Mouse (Mus musculus) forebrain, embryonic 10.5 days (tissue): ENCODE results near the gene Phf3. TPM values are rescaled to one million over a fixed set of nuclear protein-coding genes. Genes with fewer than 3 reads are reported as not detected.
"Not testable (repeated sequence)": the region's sequence is repeated elsewhere in the genome, so short reads cannot be mapped to it uniquely, and the experiment has no call there.

ENCODE experiments used
- DNase-seq: peaks from one replicate; pipeline ENCODE4 v3.0.0-alpha.2; 2017; ENCODE audit warnings: low spot score; ENCODE audit errors: extremely low spot score
- H3K27ac ChIP-seq: fragments of 300-500 bp; sonication (generic); 2 replicates; pipeline ENCODE4 v1.5.1; 2016; ENCODE audit warnings: mild to moderate bottlenecking
- H3K27me3 ChIP-seq: fragments of 300-500 bp; sonication (generic); 2 replicates; pipeline ENCODE4 v1.6.1; 2016; ENCODE audit warnings: mild to moderate bottlenecking; ENCODE audit not compliant: poor library complexity, severe bottlenecking
- H3K36me3 ChIP-seq: fragments of 300-500 bp; sonication (generic); replicated peaks from 2 replicates; pipeline ENCODE4 v1.6.1; 2016; ENCODE audit warnings: mild to moderate bottlenecking, moderate library complexity
- H3K4me1 ChIP-seq: fragments of 300-500 bp; sonication (generic); 2 replicates; pipeline ENCODE4 v1.6.1; 2016
- H3K4me3 ChIP-seq: fragments of 300-500 bp; sonication (generic); 2 replicates; pipeline ENCODE4 v1.5.1; 2016; ENCODE audit warnings: mild to moderate bottlenecking, moderate library complexity
- H3K9me3 ChIP-seq: fragments of 300-500 bp; sonication (generic); 2 replicates; pipeline ENCODE4 v1.6.1; 2016; ENCODE audit warnings: mild to moderate bottlenecking, moderate library complexity
- WGBS: fragments of 180-500 bp; shearing (Covaris S2); methylation state at CpG from one replicate; pipeline ENCODE4 v1.1.7; 2016; 5-methylcytosine and 5-hydroxymethylcytosine counted together
- polyA plus RNA-seq: library from polyadenylated mRNA; unstranded; fragments of >200 nt; fragmentation: Nextera tagmentation; extraction: Ambion mirVana; gene quantifications from 2 replicates; pipeline ENCODE4 v1.2.1, GENCODE M21; 2016

Phf3 gene
- polyA plus RNA-seq = 27.6 and 31.5 TPM in 2 replicates

DNA sequence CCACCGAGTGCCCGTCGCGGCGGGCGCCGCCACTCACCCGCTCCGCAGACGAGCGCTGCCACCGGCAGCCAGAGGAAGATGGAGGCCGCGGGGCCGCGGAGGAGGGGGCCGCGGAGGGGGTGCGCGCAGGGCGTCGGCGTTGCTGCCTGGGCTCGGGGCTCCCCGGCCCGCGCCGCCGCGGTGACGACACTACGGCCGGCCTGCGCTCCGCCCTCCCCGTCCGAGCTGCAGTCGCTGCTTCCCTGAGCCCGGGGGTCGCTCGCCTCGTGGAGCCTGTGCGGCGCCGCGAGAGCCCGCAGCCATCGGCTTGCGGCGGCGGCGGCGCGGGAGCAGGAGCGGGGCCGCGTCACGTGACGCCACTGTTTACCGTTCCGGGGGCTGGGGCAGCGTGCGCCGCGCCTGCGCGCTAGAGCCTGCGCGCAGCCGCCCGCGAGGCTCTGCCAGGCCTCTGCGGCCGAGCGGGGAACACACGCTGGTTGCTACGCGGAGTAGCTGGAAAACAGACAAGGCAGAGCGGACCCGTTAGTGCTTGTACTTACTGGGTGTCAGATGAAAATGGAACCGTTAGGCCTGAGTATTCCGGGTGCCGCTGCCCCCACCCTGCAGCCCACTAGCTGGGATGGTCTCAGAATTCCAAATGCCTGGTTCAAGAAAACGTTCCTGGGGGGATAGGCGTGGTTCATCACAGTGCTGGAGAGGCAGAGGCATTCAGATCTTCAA, at the start of gene Phf3:
TSS of gene Phf3 (minus strand) at position 381 of the 720 bp plus-strand sequence.
- WGBS = under 1% methylated on average over 82 of the region's 85 CpGs
- peaks cover 17% of the 10 kb centered on the region for H3K4me1 ChIP-seq

DNA sequence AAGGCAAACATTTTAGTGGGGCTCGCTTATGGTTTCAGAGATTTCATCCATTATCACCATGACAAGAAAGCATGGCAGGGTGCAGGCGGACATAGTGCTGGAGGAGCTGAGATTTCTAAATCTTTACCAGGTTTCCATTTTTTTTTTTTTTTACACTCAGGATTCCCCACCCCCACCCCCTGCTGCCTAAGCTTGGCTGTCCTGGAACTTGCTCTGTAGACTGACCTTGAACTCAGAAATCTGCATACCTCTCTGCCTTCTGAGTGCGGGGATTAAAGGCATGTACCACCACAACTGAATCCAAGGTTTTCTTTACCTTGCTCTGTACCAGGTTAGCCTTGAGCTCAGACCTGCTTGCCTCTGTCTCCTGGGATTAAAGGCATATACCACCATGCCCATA, 48.5 kb upstream of the Phf3 start:
- Histone ChIP-seq H3K9me3 (peaks cover 27% of the 10 kb centered on the region), H3K27me3 (no peaks in the 10 kb centered on the region), H3K4me1 (no peaks in the 10 kb centered on the region), H3K27ac (no peak overlapping the region), H3K4me3 (no peak overlapping the region), H3K36me3 (no peaks in the 10 kb centered on the region)
- 92% methylated on average over 3 of the region's 3 CpGs for WGBS
- DNase-seq = no peak

More for the DNA sequence above, at the start of gene Phf3:
- Histone ChIP-seq H3K4me3 (peak within 1 kb of the TSS; percentile 68), H3K36me3 (peaks cover 10% of the 10 kb centered on the region), H3K27me3 (no peaks in the 10 kb centered on the region), H3K27ac (peak within 1 kb of the TSS; percentile 96), H3K9me3 (peaks cover 3% of the 10 kb centered on the region; the same call in 1 of the 2 replicates)
- DNase-seq = peak; percentile 80

DNA sequence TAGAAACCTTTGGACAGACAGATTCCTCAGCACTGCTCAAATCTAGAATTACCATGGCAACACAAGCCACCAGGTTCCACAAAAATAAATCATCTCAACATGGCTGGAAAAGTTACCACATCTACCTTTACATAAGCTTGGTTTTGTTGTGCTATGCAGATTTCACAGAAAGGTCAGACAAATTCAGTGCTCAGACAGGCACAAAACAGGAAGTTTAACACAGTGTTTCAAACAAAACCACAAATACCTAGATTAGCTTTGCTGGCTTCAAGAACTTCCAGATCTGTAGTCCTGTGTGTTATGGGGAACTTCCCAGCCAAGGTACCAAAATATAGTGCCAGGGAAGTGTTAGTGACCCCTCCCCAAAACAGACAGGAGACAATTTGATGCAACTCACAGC, 47.5 kb upstream of the Phf3 start:
- Histone ChIP-seq H3K4me1 (no peaks in the 10 kb centered on the region), H3K4me3 (no peak overlapping the region), H3K27me3 (no peaks in the 10 kb centered on the region), H3K9me3 (peaks cover 27% of the 10 kb centered on the region), H3K36me3 (no peaks in the 10 kb centered on the region), H3K27ac (no peak overlapping the region)
- no peak for DNase-seq

DNA sequence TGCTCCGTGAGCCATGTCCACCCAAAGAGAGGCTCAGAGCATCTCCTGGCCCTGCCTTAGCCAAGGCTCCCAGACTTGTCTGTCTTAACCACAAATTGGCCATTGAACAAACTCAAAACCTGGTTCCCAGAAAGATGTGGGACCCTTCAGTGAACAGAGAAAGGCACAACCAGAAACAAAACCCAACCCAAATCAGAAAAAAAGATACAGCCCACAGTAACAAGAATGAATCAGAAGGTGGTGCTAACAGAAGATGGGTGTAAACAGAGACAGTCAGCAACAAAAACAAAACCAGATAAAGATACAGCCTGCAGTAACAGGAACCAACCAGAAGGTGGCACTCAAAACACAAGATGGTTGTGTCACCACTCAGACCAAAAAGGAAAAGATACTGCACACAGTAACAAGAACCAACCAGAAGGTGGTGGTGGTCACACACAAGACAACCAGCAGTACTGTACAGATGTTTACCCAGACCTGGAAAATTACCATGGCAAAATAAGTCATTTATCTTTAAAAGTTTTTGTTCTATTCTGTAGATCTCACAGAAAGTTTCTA, 47.0 kb upstream of the Phf3 start:
- Histone ChIP-seq H3K4me3 (no peak overlapping the region), H3K36me3 (no peaks in the 10 kb centered on the region), H3K27ac (no peak overlapping the region), H3K4me1 (no peaks in the 10 kb centered on the region), H3K9me3 (peaks cover 27% of the 10 kb centered on the region), H3K27me3 (no peaks in the 10 kb centered on the region)
- WGBS = 94% methylated on average over 1 of the region's 1 CpGs
- no peak for DNase-seq

DNA sequence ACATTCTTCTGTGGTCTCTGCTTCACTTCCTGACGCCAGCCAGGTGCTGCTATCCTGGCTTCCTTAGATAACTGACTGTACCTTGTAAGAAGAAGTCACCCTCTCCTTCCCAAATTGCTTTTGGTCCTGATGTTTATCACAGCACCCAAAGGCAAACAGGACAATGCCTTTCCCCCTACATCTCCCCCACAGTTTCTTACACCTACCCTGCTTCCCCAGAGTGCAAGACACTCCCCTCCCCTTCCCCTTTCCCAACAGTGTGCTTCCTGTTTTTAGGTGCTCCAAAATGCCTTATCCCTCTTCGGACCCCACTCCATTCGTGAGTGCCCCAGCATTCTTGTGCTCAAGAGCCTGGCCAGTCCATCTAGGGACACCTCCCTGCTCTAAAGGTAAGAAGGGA, 36.5 kb upstream of the Phf3 start:
- whole genome bisulfite sequencing = 77% methylated on average over 3 of the region's 3 CpGs
- H3K27me3 ChIP-seq = no peaks in the 10 kb centered on the region

DNA sequence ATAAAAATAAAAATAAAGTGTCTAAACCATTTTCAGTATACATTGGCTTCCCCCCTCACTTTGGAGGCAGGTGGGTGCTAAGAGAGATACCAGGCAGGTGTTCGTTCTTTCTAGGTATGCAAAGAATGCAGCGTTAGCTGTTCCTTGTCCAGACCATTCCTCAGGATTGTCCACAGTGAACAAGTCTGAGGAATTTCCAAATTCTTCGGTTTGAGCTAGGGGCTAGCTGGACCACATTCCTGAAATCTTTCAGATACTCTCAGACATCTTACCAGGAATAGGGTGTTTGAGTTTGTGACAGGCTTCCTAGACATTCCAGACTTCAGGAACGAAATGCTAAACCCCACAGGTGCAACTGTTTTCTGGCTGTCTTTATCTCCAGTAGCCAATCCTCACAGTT, 35.1 kb upstream of the Phf3 start:
- H3K9me3 ChIP-seq = no peaks in the 10 kb centered on the region
- WGBS = 82% methylated on average over 4 of the region's 4 CpGs

More for the DNA sequence above, 36.5 kb upstream of the Phf3 start:
- H3K9me3 ChIP-seq = no peaks in the 10 kb centered on the region
- H3K4me1 ChIP-seq = no peaks in the 10 kb centered on the region
- no peaks in the 10 kb centered on the region for H3K36me3 ChIP-seq
- no peak for DNase-seq
- no peak overlapping the region for H3K27ac ChIP-seq
- H3K4me3 ChIP-seq = no peak overlapping the region

DNA sequence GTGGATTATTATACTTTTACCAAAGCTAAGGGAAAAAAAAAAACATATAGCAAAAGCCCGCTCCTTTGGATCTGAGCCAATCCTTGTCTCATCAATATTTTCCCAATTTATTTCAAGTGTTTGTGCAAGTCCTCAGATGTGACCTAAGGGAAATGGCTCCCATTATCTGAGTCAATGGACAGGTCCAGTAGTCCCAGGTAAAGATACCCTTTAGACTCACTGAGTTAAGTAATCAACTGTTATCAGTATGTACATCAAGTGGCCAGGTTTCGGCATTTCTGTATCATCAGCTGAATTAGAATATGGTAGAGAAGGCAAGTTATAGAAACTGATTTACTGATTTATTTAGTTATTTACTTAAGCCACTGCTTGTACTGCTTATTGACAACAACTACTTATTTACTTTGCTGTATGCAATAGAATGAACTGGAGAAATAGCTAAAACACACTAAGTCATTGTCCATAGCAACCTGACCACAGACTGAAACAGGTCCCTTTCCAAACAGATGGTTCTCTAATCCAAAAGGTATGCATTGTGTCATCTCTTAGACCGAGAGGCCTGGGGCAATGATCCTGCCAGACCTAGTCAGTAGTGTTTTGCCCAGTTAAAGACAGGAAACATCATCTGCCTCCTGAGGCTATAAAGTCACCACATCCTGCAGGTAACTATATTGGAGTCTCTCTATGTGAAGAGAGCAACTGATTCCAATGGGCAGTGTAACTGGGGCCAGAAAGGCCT, 29.9 kb upstream of the Phf3 start:
- no peaks in the 10 kb centered on the region for H3K4me1 ChIP-seq
- H3K27ac ChIP-seq = no peak overlapping the region
- no peak overlapping the region for H3K4me3 ChIP-seq
- no peak for DNase-seq
- 91% methylated on average over 3 of the region's 3 CpGs for WGBS
- no peaks in the 10 kb centered on the region for H3K36me3 ChIP-seq
- H3K27me3 ChIP-seq = no peaks in the 10 kb centered on the region
- no peaks in the 10 kb centered on the region for H3K9me3 ChIP-seq

More for the DNA sequence above, 35.1 kb upstream of the Phf3 start:
- Histone ChIP-seq H3K36me3 (no peaks in the 10 kb centered on the region), H3K4me3 (no peak overlapping the region), H3K27ac (no peak overlapping the region), H3K4me1 (no peaks in the 10 kb centered on the region), H3K27me3 (no peaks in the 10 kb centered on the region)
- DNase-seq = no peak

DNA sequence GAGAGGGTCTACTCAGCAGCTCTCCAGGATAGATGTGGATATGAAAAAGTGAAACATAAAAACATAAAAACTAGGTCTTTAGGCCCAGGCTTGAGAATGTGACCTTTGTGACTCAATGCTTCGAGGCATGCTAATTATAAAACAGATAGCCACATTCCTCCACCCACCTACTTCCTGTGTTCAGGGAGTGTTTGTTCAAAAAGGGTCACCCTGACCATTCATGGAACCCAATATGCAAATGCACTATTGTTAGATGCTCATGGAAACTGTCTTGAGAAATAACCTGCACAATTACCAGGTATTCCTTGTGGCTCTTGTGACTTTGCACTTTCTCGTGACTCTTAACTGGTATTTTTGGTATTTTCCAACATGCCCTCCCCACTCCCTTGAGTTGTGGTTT, 25.0 kb upstream of the Phf3 start:
- H3K27me3 ChIP-seq = no peaks in the 10 kb centered on the region
- H3K4me3 ChIP-seq = no peak overlapping the region
- H3K4me1 ChIP-seq = no peaks in the 10 kb centered on the region
- no peak for DNase-seq
- 89% methylated on average over 2 of the region's 2 CpGs for WGBS
- H3K36me3 ChIP-seq = no peaks in the 10 kb centered on the region
- no peaks in the 10 kb centered on the region for H3K9me3 ChIP-seq
- no peak overlapping the region for H3K27ac ChIP-seq

DNA sequence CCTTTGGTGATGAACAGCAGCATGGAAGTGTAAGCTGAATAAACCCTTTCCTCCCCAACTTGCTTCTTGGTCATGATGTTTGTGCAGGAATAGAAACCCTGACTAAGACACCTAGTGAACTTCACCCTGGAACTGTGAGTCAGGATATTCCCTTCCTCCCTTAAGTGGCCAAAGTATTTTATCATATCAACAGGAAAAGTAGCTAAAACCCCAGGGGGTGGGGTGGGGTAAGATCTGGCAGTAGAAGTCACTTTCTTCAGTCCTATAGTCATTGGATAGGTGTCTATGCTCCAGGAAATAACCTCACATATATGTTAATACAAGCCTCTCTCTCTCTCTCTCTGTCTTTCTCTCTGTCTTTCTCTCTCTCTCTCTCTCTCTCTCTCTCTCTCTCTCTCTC, 21.6 kb upstream of the Phf3 start:
- H3K27me3 ChIP-seq, H3K36me3 ChIP-seq, H3K27ac ChIP-seq, H3K4me1 ChIP-seq, H3K4me3 ChIP-seq, H3K9me3 ChIP-seq, DNase-seq: not testable (repeated sequence)

DNA sequence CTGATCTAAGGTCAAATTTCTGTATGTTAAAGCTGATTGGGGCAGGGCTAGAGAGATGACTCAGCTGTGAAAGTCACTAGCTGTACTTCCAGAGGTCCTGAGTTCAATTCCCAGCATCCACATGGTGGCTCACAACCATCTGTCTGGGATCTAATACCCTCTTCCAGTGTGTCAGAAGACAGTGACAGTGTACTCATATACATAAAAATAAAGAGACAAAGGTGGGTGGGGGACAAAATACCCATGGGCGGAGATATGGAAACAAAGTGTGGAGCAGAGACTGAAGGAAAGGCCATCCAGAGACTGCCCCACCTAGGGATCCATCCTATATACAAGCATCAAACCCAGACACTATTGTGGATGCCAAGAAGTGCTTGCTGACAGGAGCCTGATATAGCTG, 10.1 kb upstream of the Phf3 start:
- not testable (repeated sequence) for H3K27ac ChIP-seq, H3K4me3 ChIP-seq, H3K9me3 ChIP-seq, H3K27me3 ChIP-seq, H3K36me3 ChIP-seq, H3K4me1 ChIP-seq, DNase-seq
- 88% methylated on average over 1 of the region's 1 CpGs for WGBS

DNA sequence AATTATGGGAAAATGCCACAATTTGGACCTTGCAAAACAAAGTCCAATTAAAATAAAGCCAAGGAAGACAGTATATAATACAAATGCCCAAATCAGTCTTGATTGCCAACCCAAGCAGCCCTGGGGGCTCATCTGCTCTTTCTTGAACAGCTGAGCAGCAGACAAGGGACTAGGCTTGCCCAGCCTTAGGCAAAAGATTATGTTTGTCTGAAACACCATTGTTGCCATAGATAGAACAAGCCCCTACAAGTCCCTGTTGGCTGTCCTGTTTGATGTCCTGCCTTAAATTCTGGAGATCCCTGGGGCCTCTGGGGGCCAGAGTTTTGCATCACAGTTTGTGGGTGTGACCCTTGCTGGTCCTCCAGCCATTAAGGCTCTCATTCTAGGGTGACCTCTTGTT, 2.0 kb upstream of the Phf3 start:
- Histone ChIP-seq H3K4me1 (peaks cover 17% of the 10 kb centered on the region), H3K27me3 (no peaks in the 10 kb centered on the region), H3K36me3 (peaks cover 1% of the 10 kb centered on the region), H3K27ac (no peak overlapping the region), H3K4me3 (no peak overlapping the region), H3K9me3 (no peaks in the 10 kb centered on the region)
- no peak for DNase-seq

DNA sequence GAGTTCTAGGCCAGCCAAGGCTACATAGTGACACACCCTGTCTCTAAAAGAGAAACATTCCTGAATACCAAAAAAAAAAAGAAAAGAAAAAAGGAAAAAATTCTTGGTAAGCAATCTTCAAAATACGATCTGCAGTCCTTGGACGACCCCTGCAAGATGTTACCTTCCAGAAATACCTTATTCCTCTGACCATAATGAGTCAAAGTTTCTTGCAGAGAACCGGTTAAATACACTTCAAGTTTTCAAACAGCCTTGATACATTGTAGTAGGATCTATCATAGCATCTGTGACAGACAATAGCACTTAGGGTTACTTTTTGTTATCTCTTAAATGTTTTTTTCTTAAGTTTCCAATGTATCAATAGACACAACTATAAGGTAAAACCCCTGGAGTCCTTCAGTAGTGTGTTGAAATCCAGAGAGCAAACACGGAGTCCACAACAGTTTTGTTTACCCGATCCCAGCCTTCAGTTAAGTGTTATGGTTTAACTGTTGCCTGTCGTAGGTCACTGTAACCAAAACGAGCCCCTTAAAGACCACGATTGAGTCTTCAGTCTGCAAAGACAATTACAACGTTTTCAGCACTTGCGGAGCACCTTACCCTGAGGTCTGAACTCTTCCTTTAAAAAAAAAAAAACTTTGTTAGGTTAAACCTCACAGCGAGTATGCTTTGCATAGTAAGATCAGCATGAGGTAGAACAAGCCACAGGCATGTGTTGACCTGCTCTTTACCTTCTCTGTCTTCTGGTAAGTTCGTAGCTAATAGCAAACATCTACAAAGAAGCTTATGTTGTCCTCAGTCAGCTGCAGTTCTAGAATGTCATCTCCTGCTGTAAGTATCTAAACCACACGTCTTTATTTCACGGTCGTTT, 775 bp upstream of the Phf3 start:
- WGBS = 65% methylated on average over 15 of the region's 15 CpGs
- Histone ChIP-seq H3K27ac (peak overlapping the region; percentile 96), H3K9me3 (no peaks in the 10 kb centered on the region), H3K27me3 (no peaks in the 10 kb centered on the region), H3K4me1 (peaks cover 17% of the 10 kb centered on the region), H3K36me3 (peaks cover 8% of the 10 kb centered on the region), H3K4me3 (peak overlapping the region; percentile 68)
- DNase-seq = no peak
